Mouse (Mus musculus) adrenal gland, postnatal 10 days (tissue): ENCODE measurements around the gene Azin2. TPM values are rescaled to one million over a fixed set of nuclear protein-coding genes. Genes with fewer than 3 reads are reported as not detected.
A peak's percentile ranks its signal among the peaks of the same experiment; 100 is the strongest.

Experiments used
- DNase-seq: peaks from one replicate; pipeline ENCODE4 v3.0.0; 2021; ENCODE audit warnings: mixed read lengths
- total RNA-seq, 2 experiments: library from RNA; stranded (reverse); gene quantifications; 2 replicates each; pipeline ENCODE4 v1.2.3; 2021

Gene Azin2
- total RNA-seq, 2 experiments from 2014 or later: 32.5 to 32.9 TPM

GRCm38 (mm10) chr4:128896667-128897066 is 65.6 kb downstream of the Azin2 start:
- no peak for DNase-seq

GRCm38 (mm10) chr4:128895841-128896240 is 66.4 kb downstream of the Azin2 start:
- no peak for DNase-seq

GRCm38 (mm10) chr4:128894112-128894511 is 68.1 kb downstream of the Azin2 start:
- no peak for DNase-seq

GRCm38 (mm10) chr4:128892188-128892587 is 70.1 kb downstream of the Azin2 start:
- no peak for DNase-seq

- DNase-seq: no peak
Observed at GRCm38 (mm10) chr4:128891746-128892145, 70.5 kb downstream of the Azin2 start.

- peak; percentile 49 for DNase-seq
Observed at GRCm38 (mm10) chr4:128891157-128891556, 71.1 kb downstream of the Azin2 start.

GRCm38 (mm10) chr4:128889752-128890630 is 72.3 kb downstream of the Azin2 start:
- DNase-seq: no peak

- DNase-seq: no peak
Observed at GRCm38 (mm10) chr4:128888436-128888990, 73.7 kb downstream of the Azin2 start.

GRCm38 (mm10) chr4:128887641-128888091 is 74.6 kb downstream of the Azin2 start:
- DNase-seq: peak; percentile 69

- DNase-seq: no peak
Observed at GRCm38 (mm10) chr4:128887026-128887425, 75.2 kb downstream of the Azin2 start.

- peak; percentile 32 for DNase-seq
Observed at GRCm38 (mm10) chr4:128886571-128886970, 75.7 kb downstream of the Azin2 start.

GRCm38 (mm10) chr4:128885540-128885939 is 76.7 kb downstream of the Azin2 start:
- DNase-seq: no peak

- DNase-seq: no peak
Observed at GRCm38 (mm10) chr4:128884711-128885095, 77.5 kb downstream of the Azin2 start.

GRCm38 (mm10) chr4:128883801-128884710 is 78.2 kb downstream of the Azin2 start:
- DNase-seq: peak; percentile 78

GRCm38 (mm10) chr4:128883379-128883781 is 78.9 kb downstream of the Azin2 start, which contains the start of gene Trim62:
TSS of gene Trim62 (plus strand) at chr4:128883580.
- DNase-seq: peak; percentile 92

Other genes with a start within 250 kb of the Azin2 start
- under 1 TPM; 0.12 TPM for gene A3galt2, start 207.1 kb downstream of the Azin2 start, total RNA-seq
- gene Zfp362, start 156.4 kb downstream of the Azin2 start, total RNA-seq: 10 to 100 TPM; 33.7 to 36.5 TPM
- gene Trim62, start 78.9 kb downstream of the Azin2 start, total RNA-seq: 10 to 100 TPM; 10.6 to 11.5 TPM
- 100 to 1,000 TPM; 244 to 274 TPM for gene Ak2, start 29.5 kb upstream of the Azin2 start, total RNA-seq
- 10 to 100 TPM; 23.6 to 25.1 TPM for gene Rnf19b, start 95.8 kb upstream of the Azin2 start, total RNA-seq
- gene Tmem54, start 143.1 kb upstream of the Azin2 start, total RNA-seq: not detected
- 1 to 10 TPM; 3.6 to 7.8 TPM for gene Hpca, start 159.6 kb upstream of the Azin2 start, total RNA-seq
- 10 to 100 TPM; 19.5 to 34.9 TPM for gene Fndc5, start 174.6 kb upstream of the Azin2 start, total RNA-seq
- 10 to 100 TPM; 26.9 to 29.6 TPM for gene S100pbp, start 227.3 kb upstream of the Azin2 start, total RNA-seq
- 10 to 100 TPM; 63.8 to 68.1 TPM for gene Yars, start 227.3 kb upstream of the Azin2 start, total RNA-seq